Mouse (Mus musculus): ENCODE measurements around the gene Cib4. TPM values are rescaled to one million over a fixed set of nuclear protein-coding genes. Genes with fewer than 3 reads are reported as not detected.
A peak's percentile ranks its signal among the peaks of the same experiment; 100 is the strongest.

Cib4 gene
- not detected in 2 replicates for polyA plus RNA-seq (2015; fragmentation: Nextera tagmentation; extraction: Ambion mirVana)

GRCm38 (mm10) chr5:30545698-30546097, at the start of gene Cib4:
Gene Cib4, minus strand, starts transcription at chr5:30545836.
- TF ChIP-seq EP300 (IDR thresholded peaks at IDR 0.05; ENCODE audit: low read depth) (no peak), CTCF (IDR thresholded peaks at IDR 0.05; ENCODE audit: low read depth) (no peak)

GRCm38 (mm10) chr5:30594953-30595560, 49.4 kb upstream of the Cib4 start:
- Histone ChIP-seq H3K9me3 (ENCODE audit: low read length) (no peaks in the 10 kb centered on the region), H3K9ac (replicated peaks) (no peak overlapping the region), H3K4me2 (ENCODE audit: low read depth, low read length) (no peak overlapping the region), H3K27ac (ENCODE audit: low read depth) (peak overlapping the region; percentile 74), H3K4me1 (ENCODE audit: insufficient read depth) (peaks cover 12% of the 10 kb centered on the region), H3K36me3 (replicated peaks; ENCODE audit: insufficient read depth, low read length) (no peaks in the 10 kb centered on the region), H3K27me3 (ENCODE audit: insufficient read depth, low read length) (peaks cover 9% of the 10 kb centered on the region), H3K4me3 (ENCODE audit: low read depth, low read length) (no peak overlapping the region)
- DNase-seq (no peak), ATAC-seq (no peak)
- TF ChIP-seq EP300 (IDR thresholded peaks at IDR 0.05; ENCODE audit: low read depth) (no peak), CTCF (IDR thresholded peaks at IDR 0.05; ENCODE audit: low read depth) (no peak)
- 47% methylated on average over 6 of the region's 6 CpGs for WGBS (ENCODE audit: insufficient replicate concordance)

More at GRCm38 (mm10) chr5:30545698-30546097, at the start of gene Cib4:
- Histone ChIP-seq H3K9ac (replicated peaks) (no peak within 1 kb of the TSS), H3K9me3 (ENCODE audit: low read length) (no peaks in the 10 kb centered on the region), H3K27me3 (ENCODE audit: insufficient read depth, low read length) (no peaks in the 10 kb centered on the region), H3K36me3 (replicated peaks; ENCODE audit: insufficient read depth, low read length) (no peaks in the 10 kb centered on the region), H3K27ac (ENCODE audit: low read depth) (no peak within 1 kb of the TSS), H3K4me1 (ENCODE audit: insufficient read depth) (no peaks in the 10 kb centered on the region), H3K4me2 (ENCODE audit: low read depth, low read length) (no peak within 1 kb of the TSS), H3K4me3 (ENCODE audit: low read depth, low read length) (no peak within 1 kb of the TSS)
- DNase-seq = no peak
- no peak for ATAC-seq
- WGBS (ENCODE audit: insufficient replicate concordance) = 42% methylated on average over 2 of the region's 2 CpGs

- ATAC-seq (peak; percentile 57), DNase-seq (peak; percentile 65)
- peaks cover 12% of the 10 kb centered on the region for H3K4me1 ChIP-seq (ENCODE audit: insufficient read depth)
- H3K27me3 ChIP-seq (ENCODE audit: insufficient read depth, low read length) = peaks cover 20% of the 10 kb centered on the region
- no peaks in the 10 kb centered on the region for H3K36me3 ChIP-seq (replicated peaks; ENCODE audit: insufficient read depth, low read length)
- TF ChIP-seq CTCF (IDR thresholded peaks at IDR 0.05; ENCODE audit: low read depth) = no peak
- TF ChIP-seq EP300 (IDR thresholded peaks at IDR 0.05; ENCODE audit: low read depth) = no peak
- no peak overlapping the region for H3K4me3 ChIP-seq (ENCODE audit: low read depth, low read length)
- 40% methylated on average over 10 of the region's 10 CpGs for WGBS (ENCODE audit: insufficient replicate concordance)
- H3K9me3 ChIP-seq (ENCODE audit: low read length) = no peaks in the 10 kb centered on the region
- H3K4me2 ChIP-seq (ENCODE audit: low read depth, low read length) = no peak overlapping the region
- H3K9ac ChIP-seq (replicated peaks) = no peak overlapping the region
- H3K27ac ChIP-seq (ENCODE audit: low read depth) = peak overlapping the region; percentile 74
Observed at GRCm38 (mm10) chr5:30593811-30594504, 48.3 kb upstream of the Cib4 start.

GRCm38 (mm10) chr5:30593360-30593759, 47.7 kb upstream of the Cib4 start:
- DNase-seq (no peak), ATAC-seq (no peak)
- peaks cover 17% of the 10 kb centered on the region for H3K4me1 ChIP-seq (ENCODE audit: insufficient read depth)
- 0 out of 2 replicates have a peak overlapping the region, but pooled peaks have one; percentile 12 for H3K27ac ChIP-seq (ENCODE audit: low read depth)
- H3K9me3 ChIP-seq (ENCODE audit: low read length) = no peaks in the 10 kb centered on the region
- 69% methylated on average over 11 of the region's 11 CpGs for WGBS (ENCODE audit: insufficient replicate concordance)
- no peak overlapping the region for H3K4me3 ChIP-seq (ENCODE audit: low read depth, low read length)
- no peak overlapping the region for H3K4me2 ChIP-seq (ENCODE audit: low read depth, low read length)
- no peak for TF ChIP-seq CTCF (IDR thresholded peaks at IDR 0.05; ENCODE audit: low read depth)
- TF ChIP-seq EP300 (IDR thresholded peaks at IDR 0.05; ENCODE audit: low read depth) = no peak
- H3K27me3 ChIP-seq (ENCODE audit: insufficient read depth, low read length) = peaks cover 26% of the 10 kb centered on the region
- H3K36me3 ChIP-seq (replicated peaks; ENCODE audit: insufficient read depth, low read length) = no peaks in the 10 kb centered on the region
- H3K9ac ChIP-seq (replicated peaks) = no peak overlapping the region

GRCm38 (mm10) chr5:30592279-30592980, 46.8 kb upstream of the Cib4 start:
- Histone ChIP-seq H3K36me3 (replicated peaks; ENCODE audit: insufficient read depth, low read length) (no peaks in the 10 kb centered on the region), H3K9ac (replicated peaks) (no peak overlapping the region), H3K27ac (ENCODE audit: low read depth) (no peak overlapping the region), H3K27me3 (ENCODE audit: insufficient read depth, low read length) (peaks cover 33% of the 10 kb centered on the region), H3K9me3 (ENCODE audit: low read length) (no peaks in the 10 kb centered on the region), H3K4me1 (ENCODE audit: insufficient read depth) (peaks cover 20% of the 10 kb centered on the region), H3K4me2 (ENCODE audit: low read depth, low read length) (no peak overlapping the region), H3K4me3 (ENCODE audit: low read depth, low read length) (no peak overlapping the region)
- 66% methylated on average over 11 of the region's 11 CpGs for WGBS (ENCODE audit: insufficient replicate concordance)
- ATAC-seq = no peak
- no peak for DNase-seq
- TF ChIP-seq EP300 (IDR thresholded peaks at IDR 0.05; ENCODE audit: low read depth) (no peak), CTCF (IDR thresholded peaks at IDR 0.05; ENCODE audit: low read depth) (no peak)

- Histone ChIP-seq H3K4me1 (ENCODE audit: insufficient read depth) (peaks cover 20% of the 10 kb centered on the region), H3K9me3 (ENCODE audit: low read length) (no peaks in the 10 kb centered on the region), H3K4me3 (ENCODE audit: low read depth, low read length) (no peak overlapping the region), H3K4me2 (ENCODE audit: low read depth, low read length) (no peak overlapping the region), H3K27ac (ENCODE audit: low read depth) (no peak overlapping the region), H3K9ac (replicated peaks) (no peak overlapping the region), H3K36me3 (replicated peaks; ENCODE audit: insufficient read depth, low read length) (no peaks in the 10 kb centered on the region), H3K27me3 (ENCODE audit: insufficient read depth, low read length) (peaks cover 39% of the 10 kb centered on the region)
- no peak for DNase-seq
- 68% methylated on average over 8 of the region's 8 CpGs for WGBS (ENCODE audit: insufficient replicate concordance)
- ATAC-seq = no peak
- TF ChIP-seq CTCF (IDR thresholded peaks at IDR 0.05; ENCODE audit: low read depth) = no peak
Observed at GRCm38 (mm10) chr5:30591786-30592185, 46.1 kb upstream of the Cib4 start.
